In the genomic region with DNA sequence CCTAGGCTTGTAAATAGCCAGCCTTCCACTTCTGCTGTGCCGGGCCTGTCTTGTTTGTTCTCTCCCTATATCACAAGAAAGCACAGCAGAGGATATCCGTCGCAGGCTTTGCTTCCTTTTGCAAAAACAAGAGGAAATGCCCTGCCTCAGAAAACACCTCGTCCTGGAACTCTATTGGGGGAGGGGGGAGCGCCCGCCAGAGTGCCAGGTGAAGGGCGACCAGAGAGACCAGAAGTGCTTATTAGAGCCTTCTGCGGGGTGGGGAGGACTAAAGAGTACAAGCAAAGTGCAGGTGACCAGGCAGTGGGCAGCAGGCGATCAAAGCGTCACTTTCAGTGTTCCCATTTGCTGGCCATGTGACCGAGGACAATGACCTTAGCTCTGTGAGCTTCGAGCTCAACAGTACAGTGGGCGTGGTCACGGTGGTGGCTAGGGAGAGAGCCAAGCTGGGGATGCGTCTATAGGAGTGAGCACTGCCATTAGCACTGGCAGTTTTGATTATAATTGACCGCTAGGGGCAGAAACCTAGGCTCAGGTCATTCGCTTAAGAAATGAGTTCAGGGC, we compare ENCODE assay signal across 7 mouse cellular contexts. TPM values are rescaled to one million over a fixed set of nuclear protein-coding genes. Genes with fewer than 3 reads are reported as not detected.
A peak's percentile ranks its signal among the peaks of the same experiment; 100 is the strongest.
DNase-seq lines count a peak whose midpoint lies in the region; ATAC-seq lines count a peak whose summit lies in the region.

No protein-coding gene starts in this region.

- peak; percentile 89 for DNase-seq in R1 (ENCODE audit: low read depth, low spot score)
- peak; percentile 83 for DNase-seq in heart, adult 8-10 months (ENCODE audit: low spot score)
- peak; percentile 91 to 92 for DNase-seq in kidney, adult 8-10 months
- peak; percentile 70 for DNase-seq in retina, embryonic 14.5 days (ENCODE audit: low spot score)

- peak overlapping the region; percentile 20; the same call in 1 of the 2 replicates for H3K9ac ChIP-seq in lung, embryonic 16.5 days (ENCODE audit: low read length)

- WGBS in lung, embryonic 16.5 days = 20% methylated on average over 17 of the region's 17 CpGs

- H3K4me1 ChIP-seq in brown adipose tissue, adult 24 weeks (ENCODE audit: control insufficient read depth, insufficient read depth, insufficient read length, low read length) = peaks cover 18% of the 10 kb centered on the region
- peaks cover 35% of the 10 kb centered on the region for H3K4me1 ChIP-seq in lung, embryonic 16.5 days (replicated peaks; ENCODE audit: control insufficient read depth, insufficient read depth, low read length)

- peak overlapping the region; percentile 8 for H3K4me3 ChIP-seq in brown adipose tissue, adult 24 weeks (ENCODE audit: insufficient read depth, low read depth, low read length)
- H3K4me3 ChIP-seq in lung, embryonic 16.5 days (ENCODE audit: low read length) = no peak overlapping the region; the same call in 1 of the 2 replicates

- H3K4me2 ChIP-seq in lung, embryonic 16.5 days (ENCODE audit: low read depth, low read length) = peak overlapping the region; percentile 44

- peak overlapping the region; percentile 92 for H3K27ac ChIP-seq in brown adipose tissue, adult 24 weeks (replicated peaks; ENCODE audit: low read depth, low read length)
- peak overlapping the region; percentile 93 for H3K27ac ChIP-seq in lung, embryonic 16.5 days (ENCODE audit: low read length)

- H3K36me3 ChIP-seq in lung, embryonic 16.5 days (ENCODE audit: control insufficient read depth, insufficient read depth, low read length) = peaks cover 2% of the 10 kb centered on the region; the same call in 1 of the 2 replicates

- ATAC-seq in lung, embryonic 16.5 days (ENCODE audit: low read depth) = peak; percentile 69
- ATAC-seq in erythroid progenitor cell, adult 5-6 weeks (replicated peaks; ENCODE audit: low FRiP score, poor library complexity, severe bottlenecking) = no peak

- no peaks in the 10 kb centered on the region for H3K9me3 ChIP-seq in lung, embryonic 16.5 days (ENCODE audit: control insufficient read depth, low read length)

- H3K27me3 ChIP-seq in lung, embryonic 16.5 days (ENCODE audit: control insufficient read depth, insufficient read depth, low read depth, low read length) = no peaks in the 10 kb centered on the region

RNA-seq across cellular contexts. Expression of gene Klhl3, which starts 45.8 kb away (rescaled TPM):
- polyA plus RNA-seq in brown adipose tissue, adult 24 weeks (2012; ENCODE audit: insufficient read depth, insufficient read length, missing spikeins) = 0.20 and 0.46 TPM in 2 replicates
- 1 to 10 TPM; 2.0 to 3.1 (median 2.4) TPM for total RNA-seq in heart, adult 8-10 months (2022)
- polyA plus RNA-seq in lung, embryonic 16.5 days (2015; fragmentation: Nextera tagmentation; extraction: Ambion mirVana) = 4.4 and 4.6 TPM in 2 replicates
- 0.36 and 0.84 TPM in 2 replicates for total RNA-seq in erythroid progenitor cell, adult 5-6 weeks (2015; ENCODE audit: low replicate concordance)
- not detected in 2 replicates for total RNA-seq in erythroid progenitor cell, adult 5-6 weeks (2017; ENCODE audit: low replicate concordance)
